Mouse (Mus musculus) liver, postnatal 0 days (tissue): Measurements from ENCODE around the gene Slc38a3.

ENCODE experiments used
- CTCF ChIP-seq: sonication (generic); IDR thresholded peaks from 2 replicates; pipeline ENCODE4 v1.5.1; 2016; ENCODE audit warnings: antibody characterized with exemption, low read depth
- EP300 ChIP-seq: IDR thresholded peaks from 2 replicates; pipeline ENCODE4 v1.6.1; 2016; ENCODE audit warnings: antibody characterized with exemption, low read depth, mild to moderate bottlenecking

- TF ChIP-seq CTCF = no peak
- no peak for TF ChIP-seq EP300
These were observed 25.7 kb downstream of the Slc38a3 start for GRCm38 (mm10) chr9:107643544-107644214.
